Mouse (Mus musculus) limb, embryonic 14.5 days (tissue): ENCODE measurements around the gene Cenpl. TPM values are rescaled to one million over a fixed set of nuclear protein-coding genes. Genes with fewer than 3 reads are reported as not detected.

Experiments
- ATAC-seq: fragments of 200-750 bp; cut with Nextera tagmentation; 2 replicates; pipeline ENCODE4 v1.8.0; 2017; ENCODE audit warnings: low read depth, moderate number of reproducible peaks, moderate TSS enrichment; ENCODE audit not compliant: low FRiP score
- DNase-seq: peaks from one replicate; pipeline ENCODE4 v3.0.0-alpha.2; 2015; ENCODE audit warnings: low spot score
- H3K27ac ChIP-seq: fragments of 300-500 bp; sonication (generic); replicated peaks from 2 replicates; pipeline ENCODE4 v1.5.1; 2014; ENCODE audit warnings: low read depth, mild to moderate bottlenecking, low read length, moderate library complexity, mixed read lengths
- H3K27me3 ChIP-seq: fragments of 300-500 bp; sonication (generic); 2 replicates; pipeline ENCODE4 v1.6.1; 2014; ENCODE audit warnings: low read length, mixed read lengths; ENCODE audit not compliant: control insufficient read depth, insufficient read depth
- H3K36me3 ChIP-seq: fragments of 300-500 bp; sonication (generic); 2 replicates; pipeline ENCODE4 v1.6.1; 2014; ENCODE audit warnings: mild to moderate bottlenecking, low read length, moderate library complexity, mixed read lengths; ENCODE audit not compliant: control insufficient read depth, insufficient read depth
- H3K4me1 ChIP-seq: fragments of 300-500 bp; sonication (generic); 2 replicates; pipeline ENCODE4 v1.6.1; 2014; ENCODE audit warnings: antibody characterized with exemption, low read length, mixed read lengths; ENCODE audit not compliant: control insufficient read depth, insufficient read depth
- H3K4me2 ChIP-seq: fragments of 300-500 bp; sonication (generic); replicated peaks from 2 replicates; pipeline ENCODE4 v1.6.1; 2014; ENCODE audit warnings: low read depth, mild to moderate bottlenecking, low read length, moderate library complexity; ENCODE audit not compliant: severe bottlenecking
- H3K4me3 ChIP-seq: fragments of 300-500 bp; sonication (generic); replicated peaks from 2 replicates; pipeline ENCODE4 v1.5.1; 2014; ENCODE audit warnings: low read length
- H3K9ac ChIP-seq: fragments of 300-500 bp; sonication (generic); 2 replicates; pipeline ENCODE4 v1.6.1; 2014; ENCODE audit warnings: mild to moderate bottlenecking, low read depth, low read length, moderate library complexity; ENCODE audit not compliant: severe bottlenecking
- H3K9me3 ChIP-seq: fragments of 300-500 bp; sonication (generic); 2 replicates; pipeline ENCODE4 v1.6.1; 2016; ENCODE audit warnings: low read length; ENCODE audit not compliant: control insufficient read depth
- POLR2A ChIP-seq: fragments of 200-500 bp; IDR thresholded peaks from 2 replicates; pipeline ENCODE4 v1.8.0; 2012; ENCODE audit warnings: inconsistent platforms, mild to moderate bottlenecking, moderate library complexity, borderline replicate concordance; ENCODE audit not compliant: insufficient read depth, insufficient read length; ENCODE audit errors: extremely low read depth
- WGBS: fragments of 180-500 bp; shearing (Covaris S2); extraction: QIAGEN DNeasy Blood & Tissue Kit; methylation state at CpG from one replicate; pipeline ENCODE4 v1.1.7; 2014; 5-methylcytosine and 5-hydroxymethylcytosine counted together
- polyA plus RNA-seq, 2 experiments: library from polyadenylated mRNA; depleted of rRNA in 1 of 2; stranded (reverse) in 1 of 2; unstranded in 1 of 2; fragments of >200 nt; fragmentation: Nextera tagmentation in 1 of 2; extraction: Ambion mirVana in 1 of 2; gene quantifications; 2 replicates each; pipeline versions ENCODE4 v1.2.1 to v1.2.3; 2012 to 2014

Gene Cenpl
- polyA plus RNA-seq, 2 experiments: 13.3 to 25.7 TPM

GRCm38 (mm10) chr1:161099721-161100405 lies 29.4 kb downstream of the Cenpl start:
- 96% methylated on average over 4 of the region's 4 CpGs for WGBS
- no peak for ATAC-seq
- no peak for TF ChIP-seq POLR2A
- Histone ChIP-seq H3K27me3 (no peaks in the 10 kb centered on the region), H3K4me1 (no peaks in the 10 kb centered on the region), H3K9ac (no peak overlapping the region), H3K4me2 (no peak overlapping the region), H3K27ac (no peak overlapping the region), H3K9me3 (no peaks in the 10 kb centered on the region), H3K4me3 (no peak overlapping the region), H3K36me3 (peaks cover 54% of the 10 kb centered on the region)
- no peak for DNase-seq

GRCm38 (mm10) chr1:161103842-161104241 lies 33.3 kb downstream of the Cenpl start:
- no peaks in the 10 kb centered on the region for H3K9me3 ChIP-seq
- TF ChIP-seq POLR2A: no peak
- peaks cover 45% of the 10 kb centered on the region for H3K36me3 ChIP-seq
- no peak overlapping the region for H3K4me2 ChIP-seq
- ATAC-seq: no peak
- no peak overlapping the region for H3K4me3 ChIP-seq
- no peaks in the 10 kb centered on the region for H3K27me3 ChIP-seq
- no peak overlapping the region for H3K9ac ChIP-seq
- no peak overlapping the region for H3K27ac ChIP-seq
- no peaks in the 10 kb centered on the region for H3K4me1 ChIP-seq
- no peak for DNase-seq
- 89% methylated on average over 1 of the region's 1 CpGs for WGBS

GRCm38 (mm10) chr1:161109216-161109615 lies 38.7 kb downstream of the Cenpl start:
- H3K27ac ChIP-seq: no peak overlapping the region
- TF ChIP-seq POLR2A: no peak
- 88% methylated on average over 8 of the region's 8 CpGs for WGBS
- no peak overlapping the region for H3K9ac ChIP-seq
- no peaks in the 10 kb centered on the region for H3K4me1 ChIP-seq
- no peaks in the 10 kb centered on the region for H3K27me3 ChIP-seq
- H3K4me3 ChIP-seq: no peak overlapping the region
- DNase-seq (no peak), ATAC-seq (no peak)
- H3K36me3 ChIP-seq: peaks cover 26% of the 10 kb centered on the region
- no peaks in the 10 kb centered on the region for H3K9me3 ChIP-seq
- H3K4me2 ChIP-seq: no peak overlapping the region

DNA sequence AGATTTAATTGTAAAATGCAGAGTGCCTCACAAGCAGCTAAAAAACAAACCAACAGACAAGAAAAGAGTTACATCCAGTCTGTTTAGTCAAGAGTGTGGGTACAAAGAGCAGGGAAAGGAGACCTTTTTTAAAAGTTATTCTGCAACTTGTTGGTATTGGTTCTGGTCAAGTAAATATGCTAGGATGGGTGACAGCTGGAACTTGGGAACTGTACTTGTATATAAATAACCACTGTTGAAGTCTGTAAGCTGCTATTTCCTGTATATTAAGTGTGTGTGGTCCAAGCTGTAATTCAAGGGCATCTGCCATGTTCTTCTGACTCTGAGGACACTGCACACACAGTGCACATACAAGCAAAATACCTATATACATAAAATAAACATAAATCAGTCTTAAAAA lies 44.1 kb downstream of the Cenpl start:
- ATAC-seq (no peak), DNase-seq (no peak)
- Histone ChIP-seq H3K36me3 (peaks cover 2% of the 10 kb centered on the region), H3K4me1 (no peaks in the 10 kb centered on the region), H3K27ac (no peak overlapping the region), H3K4me3 (no peak overlapping the region), H3K27me3 (no peaks in the 10 kb centered on the region), H3K9me3 (no peaks in the 10 kb centered on the region), H3K9ac (no peak overlapping the region), H3K4me2 (no peak overlapping the region)
- TF ChIP-seq POLR2A: no peak

- H3K9ac ChIP-seq: no peak overlapping the region
- no peak overlapping the region for H3K4me3 ChIP-seq
- DNase-seq: no peak
- H3K4me2 ChIP-seq: no peak overlapping the region
- WGBS: 88% methylated on average over 10 of the region's 10 CpGs
- H3K27ac ChIP-seq: no peak overlapping the region
- H3K27me3 ChIP-seq: no peaks in the 10 kb centered on the region
- no peaks in the 10 kb centered on the region for H3K4me1 ChIP-seq
- no peak for ATAC-seq
- peaks cover 13% of the 10 kb centered on the region for H3K36me3 ChIP-seq
- no peak for TF ChIP-seq POLR2A
- H3K9me3 ChIP-seq: no peaks in the 10 kb centered on the region
Observed at GRCm38 (mm10) chr1:161122661-161123418, 52.3 kb downstream of the Cenpl start.
